Mouse (Mus musculus): ENCODE measurements around the gene Csnk1g1. TPM values are rescaled to one million over a fixed set of nuclear protein-coding genes. Genes with fewer than 3 reads are reported as not detected.

Csnk1g1 gene
- polyA plus RNA-seq, 1 experiment from 2014 or later: 5.6 TPM

DNA sequence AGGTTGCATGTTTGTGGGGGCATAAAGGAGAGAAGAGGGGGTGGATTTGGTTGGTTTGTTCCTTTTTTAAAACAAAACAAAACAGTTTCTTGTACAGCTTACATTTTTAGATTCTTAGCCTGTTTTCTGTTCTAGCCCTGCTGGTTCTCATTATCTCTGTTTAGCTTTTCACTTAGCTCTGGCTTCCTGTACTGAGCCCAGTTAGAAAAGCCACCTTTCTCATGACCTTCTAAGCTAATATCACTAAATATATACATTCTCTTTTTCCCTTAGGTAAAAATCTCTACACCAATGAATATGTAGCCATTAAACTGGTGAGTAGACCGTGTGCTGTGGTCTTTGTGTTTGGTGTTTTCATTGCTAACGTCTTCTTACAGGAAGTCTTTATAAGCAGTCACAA lies 64.5 kb downstream of the Csnk1g1 start:
- Histone ChIP-seq H3K4me1 (replicated peaks; ENCODE audit: control insufficient read depth, insufficient read depth) (no peaks in the 10 kb centered on the region), H3K9me3 (ENCODE audit: control insufficient read depth, low read length) (no peaks in the 10 kb centered on the region), H3K4me3 (ENCODE audit: low read depth, low read length) (no peak overlapping the region), H3K9ac (ENCODE audit: low read length) (no peak overlapping the region), H3K27ac (replicated peaks) (no peak overlapping the region), H3K36me3 (ENCODE audit: control insufficient read depth, insufficient read depth, low read length) (no peaks in the 10 kb centered on the region), H3K4me2 (replicated peaks; ENCODE audit: low read depth) (no peak overlapping the region), H3K27me3 (ENCODE audit: control insufficient read depth, insufficient read depth, low read length) (no peaks in the 10 kb centered on the region)
- TF ChIP-seq CTCF (IDR thresholded peaks at IDR 0.05; ENCODE audit: low read depth) (no peak), EP300 (optimal IDR thresholded peaks at IDR 0.05) (no peak)
- WGBS: 58% methylated on average over 2 of the region's 2 CpGs
- ATAC-seq (ENCODE audit: low FRiP score, low TSS enrichment) (no peak), DNase-seq (ENCODE audit: low spot score) (no peak)

GRCm38 (mm10) chr9:65975886-65976285 lies 67.2 kb downstream of the Csnk1g1 start:
- Histone ChIP-seq H3K27me3 (ENCODE audit: control insufficient read depth, insufficient read depth, low read length) (no peaks in the 10 kb centered on the region), H3K4me3 (ENCODE audit: low read depth, low read length) (no peak overlapping the region), H3K9ac (ENCODE audit: low read length) (no peak overlapping the region), H3K27ac (replicated peaks) (no peak overlapping the region), H3K4me1 (replicated peaks; ENCODE audit: control insufficient read depth, insufficient read depth) (no peaks in the 10 kb centered on the region), H3K36me3 (ENCODE audit: control insufficient read depth, insufficient read depth, low read length) (no peaks in the 10 kb centered on the region), H3K9me3 (ENCODE audit: control insufficient read depth, low read length) (no peaks in the 10 kb centered on the region), H3K4me2 (replicated peaks; ENCODE audit: low read depth) (no peak overlapping the region)
- no peak for DNase-seq (ENCODE audit: low spot score)
- TF ChIP-seq CTCF (IDR thresholded peaks at IDR 0.05; ENCODE audit: low read depth) (no peak), EP300 (optimal IDR thresholded peaks at IDR 0.05) (no peak)
- ATAC-seq (ENCODE audit: low FRiP score, low TSS enrichment): no peak

GRCm38 (mm10) chr9:65982841-65983240 lies 74.1 kb downstream of the Csnk1g1 start:
- no peak for DNase-seq (ENCODE audit: low spot score)
- TF ChIP-seq EP300 (optimal IDR thresholded peaks at IDR 0.05) (no peak), CTCF (IDR thresholded peaks at IDR 0.05; ENCODE audit: low read depth) (no peak)
- Histone ChIP-seq H3K27me3 (ENCODE audit: control insufficient read depth, insufficient read depth, low read length) (no peaks in the 10 kb centered on the region), H3K27ac (replicated peaks) (no peak overlapping the region), H3K36me3 (ENCODE audit: control insufficient read depth, insufficient read depth, low read length) (no peaks in the 10 kb centered on the region), H3K4me1 (replicated peaks; ENCODE audit: control insufficient read depth, insufficient read depth) (no peaks in the 10 kb centered on the region), H3K4me2 (replicated peaks; ENCODE audit: low read depth) (no peak overlapping the region), H3K4me3 (ENCODE audit: low read depth, low read length) (no peak overlapping the region), H3K9ac (ENCODE audit: low read length) (no peak overlapping the region), H3K9me3 (ENCODE audit: control insufficient read depth, low read length) (no peaks in the 10 kb centered on the region)
- WGBS: 65% methylated on average over 1 of the region's 1 CpGs
- ATAC-seq (ENCODE audit: low FRiP score, low TSS enrichment): no peak

- TF ChIP-seq EP300 (optimal IDR thresholded peaks at IDR 0.05): no peak
- no peak for TF ChIP-seq CTCF (IDR thresholded peaks at IDR 0.05; ENCODE audit: low read depth)
- H3K4me1 ChIP-seq (replicated peaks; ENCODE audit: control insufficient read depth, insufficient read depth): no peaks in the 10 kb centered on the region
- H3K27me3 ChIP-seq (ENCODE audit: control insufficient read depth, insufficient read depth, low read length): no peaks in the 10 kb centered on the region
- no peak overlapping the region for H3K4me2 ChIP-seq (replicated peaks; ENCODE audit: low read depth)
- H3K36me3 ChIP-seq (ENCODE audit: control insufficient read depth, insufficient read depth, low read length): no peaks in the 10 kb centered on the region
- ATAC-seq (ENCODE audit: low FRiP score, low TSS enrichment) (no peak), DNase-seq (ENCODE audit: low spot score) (no peak)
- no peak overlapping the region for H3K4me3 ChIP-seq (ENCODE audit: low read depth, low read length)
- H3K9me3 ChIP-seq (ENCODE audit: control insufficient read depth, low read length): no peaks in the 10 kb centered on the region
- H3K9ac ChIP-seq (ENCODE audit: low read length): no peak overlapping the region
- WGBS: 83% methylated on average over 5 of the region's 5 CpGs
- no peak overlapping the region for H3K27ac ChIP-seq (replicated peaks)
Measured at GRCm38 (mm10) chr9:65987021-65987420, 78.3 kb downstream of the Csnk1g1 start.

DNA sequence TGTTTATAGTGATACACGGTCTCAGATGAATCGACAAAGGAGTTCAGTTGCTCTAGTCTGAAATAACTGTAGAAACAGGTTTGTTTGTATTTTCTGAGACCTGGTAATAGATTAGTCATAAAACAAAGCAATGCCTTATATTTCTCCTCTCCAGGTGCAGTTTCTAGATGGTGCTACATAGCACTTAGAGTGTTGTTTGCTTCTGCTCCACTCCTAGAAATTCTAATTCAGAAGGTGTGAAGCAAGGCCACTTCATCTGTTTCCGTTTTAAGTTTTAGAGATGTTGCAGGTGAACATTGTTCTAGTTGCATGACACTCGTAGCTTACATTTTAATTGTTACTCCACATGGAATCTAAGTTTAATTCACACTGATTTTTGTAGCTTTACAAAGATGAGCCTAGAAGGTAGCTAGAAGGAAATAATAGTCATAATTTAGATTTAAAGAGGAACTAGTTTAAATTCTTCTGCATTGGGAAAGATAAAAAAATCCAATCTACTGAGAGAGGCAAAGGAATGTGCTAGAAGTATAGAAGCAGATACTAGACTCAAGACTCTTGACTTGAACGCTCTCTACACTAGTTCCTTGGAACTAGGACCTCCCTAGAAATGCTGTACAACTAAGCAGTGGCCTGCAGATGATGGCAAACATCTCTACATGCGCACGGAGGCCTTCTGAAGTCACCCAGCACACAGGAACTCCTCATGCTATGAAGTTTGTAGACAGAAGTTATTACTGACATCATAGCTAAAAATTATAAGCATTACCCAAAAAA lies 87.1 kb downstream of the Csnk1g1 start:
- no peaks in the 10 kb centered on the region for H3K36me3 ChIP-seq (ENCODE audit: control insufficient read depth, insufficient read depth, low read length)
- no peaks in the 10 kb centered on the region for H3K27me3 ChIP-seq (ENCODE audit: control insufficient read depth, insufficient read depth, low read length)

GRCm38 (mm10) chr9:65998965-65999364 lies 90.2 kb downstream of the Csnk1g1 start:
- no peaks in the 10 kb centered on the region for H3K9me3 ChIP-seq (ENCODE audit: control insufficient read depth, low read length)
- 64% methylated on average over 5 of the region's 5 CpGs for WGBS

More for the DNA sequence above, 87.1 kb downstream of the Csnk1g1 start:
- no peak overlapping the region for H3K9ac ChIP-seq (ENCODE audit: low read length)
- no peak for DNase-seq (ENCODE audit: low spot score)
- H3K4me1 ChIP-seq (replicated peaks; ENCODE audit: control insufficient read depth, insufficient read depth): no peaks in the 10 kb centered on the region
- TF ChIP-seq CTCF (IDR thresholded peaks at IDR 0.05; ENCODE audit: low read depth) (no peak), EP300 (optimal IDR thresholded peaks at IDR 0.05) (no peak)
- 86% methylated on average over 7 of the region's 7 CpGs for WGBS
- no peak overlapping the region for H3K4me2 ChIP-seq (replicated peaks; ENCODE audit: low read depth)
- no peak overlapping the region for H3K27ac ChIP-seq (replicated peaks)
- H3K4me3 ChIP-seq (ENCODE audit: low read depth, low read length): no peak overlapping the region
- no peaks in the 10 kb centered on the region for H3K9me3 ChIP-seq (ENCODE audit: control insufficient read depth, low read length)
- no peak for ATAC-seq (ENCODE audit: low FRiP score, low TSS enrichment)

More at GRCm38 (mm10) chr9:65998965-65999364, 90.2 kb downstream of the Csnk1g1 start:
- DNase-seq (ENCODE audit: low spot score): no peak
- no peak overlapping the region for H3K27ac ChIP-seq (replicated peaks)
- H3K36me3 ChIP-seq (ENCODE audit: control insufficient read depth, insufficient read depth, low read length): no peaks in the 10 kb centered on the region; the same call in 1 of the 2 replicates
- no peak for ATAC-seq (ENCODE audit: low FRiP score, low TSS enrichment)
- H3K4me1 ChIP-seq (replicated peaks; ENCODE audit: control insufficient read depth, insufficient read depth): no peaks in the 10 kb centered on the region
- no peak overlapping the region for H3K4me2 ChIP-seq (replicated peaks; ENCODE audit: low read depth)
- no peak overlapping the region for H3K4me3 ChIP-seq (ENCODE audit: low read depth, low read length)
- TF ChIP-seq CTCF (IDR thresholded peaks at IDR 0.05; ENCODE audit: low read depth) (no peak), EP300 (optimal IDR thresholded peaks at IDR 0.05) (no peak)
- H3K9ac ChIP-seq (ENCODE audit: low read length): no peak overlapping the region
- no peaks in the 10 kb centered on the region for H3K27me3 ChIP-seq (ENCODE audit: control insufficient read depth, insufficient read depth, low read length)

All from stomach, postnatal 0 days (tissue).